Comparison of ENCODE assay signal across 1 mouse cellular context in genomic region chr3:153509643-153510042, GRCm38 (mm10).
TF ChIP-seq lines count a peak whose summit lies in the region.

No protein-coding gene starts in this region.

TF ChIP-seq in MEL, 35 proteins besides CTCF, POLR2A, EP300 and RAD21 (continued from another document):
- TF ChIP-seq CHD2 (IDR thresholded peaks at IDR 0.05; ENCODE audit: low read length) (no peak), CHD1 (IDR thresholded peaks at IDR 0.05; ENCODE audit: low read depth, low read length) (no peak), MYC (IDR thresholded peaks at IDR 0.05; ENCODE audit: low read depth, low read length) (no peak), JUND (IDR thresholded peaks at IDR 0.05; ENCODE audit: low read depth, low read length) (no peak), KAT2A (conservative IDR thresholded peaks at IDR 0.05; ENCODE audit: low read depth, low read length) (no peak), TBP (IDR thresholded peaks at IDR 0.05; ENCODE audit: low read depth, low read length) (no peak; the same call in 1 of the 2 replicates), E2F4 (IDR thresholded peaks at IDR 0.05; ENCODE audit: borderline replicate concordance, low read depth, low read length) (no peak), BHLHE40 (IDR thresholded peaks at IDR 0.05; ENCODE audit: borderline replicate concordance, low read depth, low read length) (no peak), ZC3H11A (IDR thresholded peaks at IDR 0.05; ENCODE audit: low read depth, low read length) (no peak), ELF1 (IDR thresholded peaks at IDR 0.05; ENCODE audit: low read depth, low read length) (no peak), MAZ (IDR thresholded peaks at IDR 0.05; ENCODE audit: low read depth, low read length) (0 out of 2 replicates have a peak, but pooled peaks have one; percentile 40), GABPA (IDR thresholded peaks at IDR 0.05; ENCODE audit: low read depth, low read length) (no peak), MAX (IDR thresholded peaks at IDR 0.05; ENCODE audit: low read length) (no peak), TAL1 (IDR thresholded peaks at IDR 0.05; ENCODE audit: low read length) (no peak), ZNF384 (IDR thresholded peaks at IDR 0.05; ENCODE audit: low read depth, low read length) (no peak), ZKSCAN1 (IDR thresholded peaks at IDR 0.05; ENCODE audit: low read depth, low read length) (no peak), POLR2AphosphoS5 (IDR thresholded peaks at IDR 0.05; ENCODE audit: borderline replicate concordance, low read depth, low read length) (no peak), MXI1 (IDR thresholded peaks at IDR 0.05; ENCODE audit: low read depth, low read length) (no peak)
TF ChIP-seq in MEL: peak in this region for 5.
